Mouse (Mus musculus) bone marrow macrophage, adult 2 months (primary cell): ENCODE results near the gene Clgn. TPM values are rescaled to one million over a fixed set of nuclear protein-coding genes. Genes with fewer than 3 reads are reported as not detected.

ENCODE experiments used
- H3K27ac ChIP-seq: 2 replicates; pipeline ENCODE4 v1.5.1; 2012; ENCODE audit warnings: low read depth, low read length; ENCODE audit not compliant: insufficient read depth
- H3K4me1 ChIP-seq: 2 replicates; pipeline ENCODE4 v1.6.1; 2012; ENCODE audit warnings: low read length; ENCODE audit not compliant: control insufficient read depth, insufficient read depth
- H3K4me3 ChIP-seq: 2 replicates; pipeline ENCODE4 v1.5.1; 2012; ENCODE audit warnings: mild to moderate bottlenecking, low read length, moderate library complexity; ENCODE audit not compliant: insufficient read depth
- CTCF ChIP-seq: IDR thresholded peaks from 2 replicates; pipeline ENCODE4 v1.5.1; 2012; ENCODE audit warnings: low read depth, mild to moderate bottlenecking, low read length, moderate library complexity
- POLR2A ChIP-seq: IDR thresholded peaks from 2 replicates; pipeline ENCODE4 v1.6.1; 2012; ENCODE audit warnings: mild to moderate bottlenecking, low read depth, low read length, borderline replicate concordance
- polyA plus RNA-seq: library from polyadenylated mRNA; stranded (reverse); fragments of >200 nt; gene quantifications from 2 replicates; pipeline ENCODE4 v1.2.4, GENCODE M21; 2012; ENCODE audit not compliant: missing spikeins, insufficient read depth, insufficient read length

The Clgn gene
- polyA plus RNA-seq, 1 experiment = not detected

- H3K4me3 ChIP-seq = peak overlapping the region; percentile 93
- peaks cover 20% of the 10 kb centered on the region for H3K4me1 ChIP-seq
- H3K27ac ChIP-seq = peak overlapping the region; percentile 34
- TF ChIP-seq CTCF = no peak
- TF ChIP-seq POLR2A = no peak
Observed at GRCm38 (mm10) chr8:83442243-83443051, 52.8 kb downstream of the Clgn start.

GRCm38 (mm10) chr8:83443052-83443400 is 53.4 kb downstream of the Clgn start:
- Histone ChIP-seq H3K4me3 (peak overlapping the region; percentile 66), H3K27ac (no peak overlapping the region), H3K4me1 (peaks cover 15% of the 10 kb centered on the region)
- no peak for TF ChIP-seq CTCF
- TF ChIP-seq POLR2A = no peak

GRCm38 (mm10) chr8:83449960-83450359 is 60.3 kb downstream of the Clgn start:
- Histone ChIP-seq H3K4me3 (no peak overlapping the region), H3K27ac (no peak overlapping the region), H3K4me1 (peaks cover 4% of the 10 kb centered on the region; the same call in 1 of the 2 replicates)
- no peak for TF ChIP-seq POLR2A
- TF ChIP-seq CTCF = no peak

- peak; percentile 22; the same call in 1 of the 2 replicates for TF ChIP-seq CTCF
- no peak for TF ChIP-seq POLR2A
- Histone ChIP-seq H3K4me3 (no peak overlapping the region), H3K27ac (no peak overlapping the region), H3K4me1 (peaks cover 4% of the 10 kb centered on the region; the same call in 1 of the 2 replicates)
Observed at GRCm38 (mm10) chr8:83451056-83451455, 61.4 kb downstream of the Clgn start.

DNA sequence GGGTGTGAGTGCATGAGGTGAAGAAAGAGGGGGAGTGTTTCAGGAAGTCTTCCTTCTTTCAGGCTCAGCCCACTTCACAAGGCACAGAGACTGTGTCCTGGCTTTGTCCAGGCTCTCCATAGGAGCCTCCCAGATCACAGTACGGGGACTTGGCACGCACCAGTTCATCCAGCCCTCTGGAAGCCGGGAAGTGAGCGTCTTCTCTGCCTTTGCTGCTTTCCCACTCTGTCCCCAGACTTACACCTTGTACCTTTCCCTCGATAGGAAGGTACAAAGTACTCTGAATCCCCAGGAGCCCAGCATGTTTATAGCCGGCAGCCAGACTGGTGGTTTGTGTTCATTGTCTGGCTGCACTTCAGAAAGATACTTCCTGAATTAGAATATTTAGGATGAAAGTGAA is 67.5 kb downstream of the Clgn start:
- TF ChIP-seq POLR2A = no peak
- TF ChIP-seq CTCF = no peak

DNA sequence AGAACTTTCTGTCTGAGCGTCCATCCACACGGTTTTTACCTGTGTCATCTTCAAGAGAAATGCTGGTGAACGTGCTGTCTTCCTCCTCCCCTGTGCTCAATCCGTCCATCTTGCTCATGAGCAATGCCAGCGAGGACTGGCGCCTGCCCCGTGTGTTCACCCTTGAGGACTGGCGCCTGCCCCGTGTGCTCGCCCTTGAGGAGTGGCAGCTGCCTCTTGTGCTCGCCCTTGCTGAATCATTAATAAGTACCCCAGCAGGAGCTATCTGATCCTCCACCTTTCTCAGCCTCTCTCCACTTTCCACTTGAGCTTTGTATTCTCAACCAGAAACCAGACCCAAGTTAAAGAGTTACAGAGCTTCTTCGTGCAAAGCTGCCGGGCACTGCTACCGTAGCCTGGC is 68.6 kb downstream of the Clgn start, which contains the start of gene Scoc:
Gene Scoc, minus strand, starts transcription at position 170 of the 400 bp plus-strand sequence.
- Histone ChIP-seq H3K4me1 (no peaks in the 10 kb centered on the region), H3K4me3 (no peak within 1 kb of the TSS), H3K27ac (no peak within 1 kb of the TSS)
- no peak for TF ChIP-seq CTCF
- TF ChIP-seq POLR2A = no peak

More for the DNA sequence above, 67.5 kb downstream of the Clgn start:
- Histone ChIP-seq H3K4me1 (no peaks in the 10 kb centered on the region), H3K27ac (no peak overlapping the region), H3K4me3 (no peak overlapping the region)

DNA sequence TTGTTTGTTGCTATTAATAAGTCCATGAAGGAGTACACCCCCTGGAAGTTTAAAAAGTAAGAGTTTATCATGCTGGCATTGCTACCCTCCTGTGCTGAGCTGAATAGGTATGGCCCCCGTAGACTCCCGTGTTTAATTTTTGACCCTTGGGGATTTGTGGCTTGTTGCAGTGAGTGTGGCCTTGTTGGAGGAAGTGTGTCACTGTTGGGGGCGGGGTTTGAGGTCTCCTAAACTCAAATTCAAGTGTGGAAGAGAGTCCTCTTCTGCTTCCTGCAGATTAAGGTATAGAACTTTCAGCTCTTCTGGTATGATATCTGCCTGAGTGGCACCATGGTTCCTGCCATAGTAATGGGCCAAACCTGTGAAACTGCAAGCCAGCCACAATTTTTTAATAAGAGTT is 69.9 kb downstream of the Clgn start:
- Histone ChIP-seq H3K27ac (no peak overlapping the region), H3K4me1 (no peaks in the 10 kb centered on the region), H3K4me3 (no peak overlapping the region)
- TF ChIP-seq CTCF (no peak), POLR2A (no peak)

Other genes with a start within 250 kb of the Clgn start
- gene Tbc1d9, start 224.5 kb upstream of the Clgn start, polyA plus RNA-seq = 24.3 and 27.9 TPM in 2 replicates
- 0.68 and 1.2 TPM in 2 replicates for gene Gm10645, start 223.7 kb upstream of the Clgn start, polyA plus RNA-seq
- gene Ucp1, start 99.5 kb upstream of the Clgn start, polyA plus RNA-seq = 0.49 and 1.1 TPM in 2 replicates
- gene Elmod2, start 57.4 kb upstream of the Clgn start, polyA plus RNA-seq = 14.2 and 15.0 TPM in 2 replicates
- gene Mgat4d, start 41.4 kb upstream of the Clgn start, polyA plus RNA-seq = not detected in 2 replicates
- 49.5 and 50.3 TPM in 2 replicates for gene Scoc, start 68.5 kb downstream of the Clgn start, polyA plus RNA-seq
- gene Olfr370, start 145.9 kb downstream of the Clgn start, polyA plus RNA-seq = not detected in 2 replicates
- 130 and 134 TPM in 2 replicates for gene Ndufb7, start 176.8 kb downstream of the Clgn start, polyA plus RNA-seq
- 189 and 215 TPM in 2 replicates for gene Tecr, start 218.1 kb downstream of the Clgn start, polyA plus RNA-seq
- 19.4 and 19.9 TPM in 2 replicates for gene Dnajb1, start 218.3 kb downstream of the Clgn start, polyA plus RNA-seq